17 mouse cellular contexts compared by ENCODE assay signal in genomic region chr8:84752734-84753582, GRCm38 (mm10). TPM values are rescaled to one million over a fixed set of nuclear protein-coding genes. Genes with fewer than 3 reads are reported as not detected.
A peak's percentile ranks its signal among the peaks of the same experiment; 100 is the strongest.
DNase-seq lines count a peak whose midpoint lies in the region; ATAC-seq and TF ChIP-seq lines count a peak whose summit lies in the region.
"Had no signal": no experiment of that assay in that cellular context is flagged by ENCODE, and none has a peak within 500 bp of the region (broad histone marks: within the 10 kb centered on the region; RNA-seq: fewer than 3 reads in every experiment).

No protein-coding gene starts in this region.

- no peak overlapping the region for H3K9ac ChIP-seq in liver, embryonic 12.5 days
- no peak overlapping the region for H3K9ac ChIP-seq in liver, postnatal 0 days (replicated peaks)
- no peak overlapping the region for H3K9ac ChIP-seq in intestine, embryonic 15.5 days

- peaks cover 29% of the 10 kb centered on the region for H3K4me1 ChIP-seq in heart, embryonic 10.5 days
- H3K4me1 ChIP-seq in liver, embryonic 12.5 days, result peaks cover 25% of the 10 kb centered on the region
- H3K4me1 ChIP-seq in liver, postnatal 0 days (ENCODE audit: insufficient read depth), result no peaks in the 10 kb centered on the region
- H3K4me1 ChIP-seq in intestine, embryonic 15.5 days (replicated peaks), result peaks cover 15% of the 10 kb centered on the region; the same call in 1 of the 2 replicates

- H3K9me3 ChIP-seq in heart, embryonic 10.5 days, result no peaks in the 10 kb centered on the region
- H3K9me3 ChIP-seq in liver, embryonic 12.5 days (replicated peaks), result no peaks in the 10 kb centered on the region
- H3K9me3 ChIP-seq in liver, postnatal 0 days (ENCODE audit: low read length), result no peaks in the 10 kb centered on the region
- H3K9me3 ChIP-seq in intestine, embryonic 15.5 days, result no peaks in the 10 kb centered on the region
- H3K9me3 ChIP-seq: hindbrain, embryonic 10.5 days; neural tube, embryonic 13.5 days had no signal

- no peak for TF ChIP-seq CTCF in liver, postnatal 0 days (IDR thresholded peaks at IDR 0.05; ENCODE audit: low read depth)

- peak overlapping the region; percentile 75; the same call in 1 of the 2 replicates for H3K27ac ChIP-seq in heart, embryonic 10.5 days
- H3K27ac ChIP-seq in liver, embryonic 12.5 days, result no peak overlapping the region
- H3K27ac ChIP-seq in liver, postnatal 0 days (ENCODE audit: low read depth), result no peak overlapping the region
- no peak overlapping the region for H3K27ac ChIP-seq in intestine, embryonic 15.5 days
- H3K27ac ChIP-seq: hindbrain, embryonic 10.5 days; neural tube, embryonic 13.5 days had no signal

- H3K27me3 ChIP-seq in heart, embryonic 10.5 days (ENCODE audit: insufficient read depth, poor library complexity, severe bottlenecking), result peaks cover 98% of the 10 kb centered on the region
- peaks cover 84% of the 10 kb centered on the region for H3K27me3 ChIP-seq in liver, embryonic 12.5 days (replicated peaks)
- H3K27me3 ChIP-seq in liver, postnatal 0 days (ENCODE audit: insufficient read depth, low read length), result no peaks in the 10 kb centered on the region
- H3K27me3 ChIP-seq in intestine, embryonic 15.5 days (replicated peaks), result peaks cover 13% of the 10 kb centered on the region; the same call in 1 of the 2 replicates

- 66% methylated on average over 6 of the region's 6 CpGs for WGBS in heart, embryonic 10.5 days
- 50% methylated on average over 6 of the region's 6 CpGs for WGBS in liver, embryonic 12.5 days (ENCODE audit: insufficient replicate concordance)
- WGBS in liver, postnatal 0 days (ENCODE audit: insufficient replicate concordance), result 74% methylated on average over 6 of the region's 6 CpGs
- WGBS in intestine, embryonic 15.5 days, result 77% methylated on average over 6 of the region's 6 CpGs

- H3K36me3 ChIP-seq in heart, embryonic 10.5 days, result no peaks in the 10 kb centered on the region
- no peaks in the 10 kb centered on the region for H3K36me3 ChIP-seq in liver, embryonic 12.5 days
- H3K36me3 ChIP-seq in liver, postnatal 0 days (replicated peaks; ENCODE audit: insufficient read depth, low read length), result no peaks in the 10 kb centered on the region
- no peaks in the 10 kb centered on the region for H3K36me3 ChIP-seq in intestine, embryonic 15.5 days
- H3K36me3 ChIP-seq: hindbrain, embryonic 10.5 days had no signal

- intact Hi-C loops in heart, postnatal 36 days (cut with DNase I), result no loop called here

- no peak overlapping the region for H3K4me3 ChIP-seq in heart, embryonic 10.5 days
- no peak overlapping the region for H3K4me3 ChIP-seq in liver, embryonic 12.5 days
- H3K4me3 ChIP-seq in liver, postnatal 0 days (ENCODE audit: low read depth, low read length), result no peak overlapping the region
- no peak overlapping the region for H3K4me3 ChIP-seq in intestine, embryonic 15.5 days (replicated peaks)
- H3K4me3 ChIP-seq: hindbrain, embryonic 10.5 days; neural tube, embryonic 13.5 days had no signal

- no peak for TF ChIP-seq EP300 in liver, postnatal 0 days (IDR thresholded peaks at IDR 0.05; ENCODE audit: low read depth)

- peak; percentile 63 for ATAC-seq in liver, embryonic 12.5 days
- no peak for ATAC-seq in liver, postnatal 0 days
- peak; percentile 44 for ATAC-seq in intestine, embryonic 15.5 days
- ATAC-seq: CD4-positive, CD25-positive, alpha-beta regulatory T cell, adult 4 months had no signal

- H3K4me2 ChIP-seq in liver, embryonic 12.5 days, result no peak overlapping the region
- H3K4me2 ChIP-seq in liver, postnatal 0 days (ENCODE audit: low read depth, low read length), result no peak overlapping the region
- H3K4me2 ChIP-seq in intestine, embryonic 15.5 days (replicated peaks), result no peak overlapping the region
- H3K4me2 ChIP-seq: neural tube, embryonic 13.5 days had no signal

- peak; percentile 93 for DNase-seq in heart, embryonic 10.5 days (ENCODE audit: low spot score)
- DNase-seq in heart, postnatal 36 days, result no peak
- no peak for DNase-seq in liver, postnatal 0 days
- no peak for DNase-seq in adrenal gland, postnatal 10 days
- DNase-seq in layer of hippocampus, adult 8-10 months (ENCODE audit: low spot score in 2 of 2), result no peak
- DNase-seq: adrenal gland, postnatal 14 days; cerebellum, postnatal 14 days; heart, adult 11 months; kidney, adult 11 months; kidney, postnatal 14 days had no signal

RNA-seq across cellular contexts. Expression of gene G430095P16Rik, which starts 30.2 kb away (rescaled TPM):
- polyA plus RNA-seq in heart, embryonic 10.5 days (2016; fragmentation: Nextera tagmentation; extraction: Ambion mirVana), result 2.1 and 3.2 TPM in 2 replicates
- total RNA-seq in heart, postnatal 36 days (2021), result under 1 TPM in 1 of 2 experiments, not detected in 1; 0.44 TPM
- polyA plus RNA-seq in liver, embryonic 12.5 days (2016; fragmentation: Nextera tagmentation; extraction: Ambion mirVana), result 11.0 and 12.0 TPM in 2 replicates
- polyA plus RNA-seq in liver, postnatal 0 days (2015; fragmentation: Nextera tagmentation; extraction: Ambion mirVana), result 4.8 and 6.3 TPM in 2 replicates
- polyA plus RNA-seq in intestine, embryonic 15.5 days (2015; fragmentation: Nextera tagmentation; extraction: Ambion mirVana), result 3.1 and 3.7 TPM in 2 replicates
- total RNA-seq in adrenal gland, postnatal 10 days (2021), result under 1 TPM; 0.51 to 0.88 TPM
- not detected for total RNA-seq in layer of hippocampus, adult 8-10 months (2022)
- total RNA-seq: layer of hippocampus, postnatal 25 days; left cerebral cortex, postnatal 36 days had no signal

RNA-seq across cellular contexts. Expression of gene Nfix, which starts 47.2 kb away (rescaled TPM):
- polyA plus RNA-seq in heart, embryonic 10.5 days (2016; fragmentation: Nextera tagmentation; extraction: Ambion mirVana), result 0.87 and 2.1 TPM in 2 replicates
- total RNA-seq in heart, postnatal 36 days (2021), result 100 to 1,000 TPM; 279 to 296 TPM
- 2.8 and 2.9 TPM in 2 replicates for polyA plus RNA-seq in liver, embryonic 12.5 days (2016; fragmentation: Nextera tagmentation; extraction: Ambion mirVana)
- polyA plus RNA-seq in liver, postnatal 0 days (2015; fragmentation: Nextera tagmentation; extraction: Ambion mirVana), result 4.7 and 5.4 TPM in 2 replicates
- 14.2 and 14.8 TPM in 2 replicates for polyA plus RNA-seq in intestine, embryonic 15.5 days (2015; fragmentation: Nextera tagmentation; extraction: Ambion mirVana)
- 100 to 1,000 TPM; 145 to 200 TPM for total RNA-seq in adrenal gland, postnatal 10 days (2021)
- 100 to 1,000 TPM; 453 to 552 (median 494) TPM for total RNA-seq in layer of hippocampus, adult 8-10 months (2022)

RNA-seq across cellular contexts. Expression of gene Lyl1, which starts 51.7 kb away (rescaled TPM):
- polyA plus RNA-seq in heart, embryonic 10.5 days (2016; fragmentation: Nextera tagmentation; extraction: Ambion mirVana), result 18.5 and 19.3 TPM in 2 replicates
- 1 to 10 TPM; 5.4 to 5.7 TPM for total RNA-seq in heart, postnatal 36 days (2021)
- 82.3 and 83.1 TPM in 2 replicates for polyA plus RNA-seq in liver, embryonic 12.5 days (2016; fragmentation: Nextera tagmentation; extraction: Ambion mirVana)
- 24.6 and 25.7 TPM in 2 replicates for polyA plus RNA-seq in liver, postnatal 0 days (2015; fragmentation: Nextera tagmentation; extraction: Ambion mirVana)
- 5.1 and 5.5 TPM in 2 replicates for polyA plus RNA-seq in intestine, embryonic 15.5 days (2015; fragmentation: Nextera tagmentation; extraction: Ambion mirVana)
- total RNA-seq in adrenal gland, postnatal 10 days (2021), result 1 to 10 TPM; 7.8 to 8.5 TPM
- 1 to 10 TPM; 2.6 to 7.2 (median 4.8) TPM for total RNA-seq in layer of hippocampus, adult 8-10 months (2022)
